Mouse (Mus musculus) liver, embryonic 11.5 days (tissue): ENCODE measurements around the gene Bclaf1. TPM values are rescaled to one million over a fixed set of nuclear protein-coding genes. Genes with fewer than 3 reads are reported as not detected.

ENCODE experiments used
- ATAC-seq: fragments of 200-750 bp; cut with Nextera tagmentation; replicated peaks from 2 replicates; pipeline ENCODE4 v1.8.0; 2017; ENCODE audit warnings: moderate number of reproducible peaks, mild to moderate bottlenecking, moderate TSS enrichment, moderate library complexity; ENCODE audit not compliant: low FRiP score
- DNase-seq: peaks from one replicate; pipeline ENCODE4 v3.0.0-alpha.2; 2017; ENCODE audit warnings: low spot score
- H3K27ac ChIP-seq: fragments of 300-500 bp; sonication (generic); 2 replicates; pipeline ENCODE4 v1.5.1; 2014; ENCODE audit warnings: mild to moderate bottlenecking, low read depth, low read length, control low read depth
- H3K27me3 ChIP-seq: fragments of 300-500 bp; sonication (generic); replicated peaks from 2 replicates; pipeline ENCODE4 v1.6.1; 2014; ENCODE audit warnings: low read length, mixed read lengths; ENCODE audit not compliant: control insufficient read depth, insufficient read depth
- H3K36me3 ChIP-seq: fragments of 300-500 bp; sonication (generic); 2 replicates; pipeline ENCODE4 v1.6.1; 2014; ENCODE audit warnings: mild to moderate bottlenecking, low read length, moderate library complexity, mixed read lengths; ENCODE audit not compliant: control insufficient read depth, insufficient read depth
- H3K4me1 ChIP-seq: fragments of 300-500 bp; sonication (generic); replicated peaks from 2 replicates; pipeline ENCODE4 v1.6.1; 2014; ENCODE audit warnings: low read length, mixed read lengths; ENCODE audit not compliant: control insufficient read depth, insufficient read depth
- H3K4me2 ChIP-seq: fragments of 300-500 bp; sonication (generic); 2 replicates; pipeline ENCODE4 v1.6.1; 2014; ENCODE audit warnings: mild to moderate bottlenecking, control low read depth, moderate library complexity
- H3K4me3 ChIP-seq: fragments of 300-500 bp; sonication (generic); 2 replicates; pipeline ENCODE4 v1.5.1; 2014; ENCODE audit warnings: low read depth, low read length, control low read depth
- H3K9ac ChIP-seq: fragments of 300-500 bp; sonication (generic); 2 replicates; pipeline ENCODE4 v1.6.1; 2014; ENCODE audit warnings: low read depth, low read length, control low read depth
- H3K9me3 ChIP-seq: fragments of 300-500 bp; sonication (generic); 2 replicates; pipeline ENCODE4 v1.6.1; 2016; ENCODE audit warnings: low read length, inconsistent platforms, mixed read lengths; ENCODE audit not compliant: control insufficient read depth
- WGBS: fragments of 180-500 bp; shearing (Covaris S2); extraction: QIAGEN DNeasy Blood & Tissue Kit; methylation state at CpG from one replicate; pipeline ENCODE4 v1.1.7; 2014; 5-methylcytosine and 5-hydroxymethylcytosine counted together
- microRNA-seq: library from miRNA; unstranded; fragments of <30 nt; microRNA quantifications from one replicate; pipeline ENCODE4, GENCODE M21; 2017; ENCODE audit warnings: borderline number of aligned reads
- polyA plus RNA-seq: library from polyadenylated mRNA; unstranded; fragments of >200 nt; fragmentation: Nextera tagmentation; extraction: Ambion mirVana; gene quantifications from 2 replicates; pipeline ENCODE4 v1.2.1, GENCODE M21; 2014

Bclaf1 gene
- polyA plus RNA-seq, 1 experiment from 2014 or later: 129 TPM

- no peaks in the 10 kb centered on the region for H3K4me1 ChIP-seq
- H3K36me3 ChIP-seq: no peaks in the 10 kb centered on the region
- 70% methylated on average over 3 of the region's 3 CpGs for WGBS
- H3K27ac ChIP-seq: no peak overlapping the region
- H3K9ac ChIP-seq: no peak overlapping the region
- ATAC-seq: no peak
- H3K27me3 ChIP-seq: no peaks in the 10 kb centered on the region
- no peak overlapping the region for H3K4me2 ChIP-seq
- no peaks in the 10 kb centered on the region for H3K9me3 ChIP-seq
- H3K4me3 ChIP-seq: no peak overlapping the region
- no peak for DNase-seq
Observed at GRCm38 (mm10) chr10:20381352-20381751, 69.1 kb downstream of the Bclaf1 start.

- no peak for ATAC-seq
- no peak for DNase-seq
- WGBS: 81% methylated on average over 6 of the region's 6 CpGs
Observed at GRCm38 (mm10) chr10:20382807-20383419, 70.6 kb downstream of the Bclaf1 start.

GRCm38 (mm10) chr10:20390568-20390967 lies 78.3 kb downstream of the Bclaf1 start:
- H3K27me3 ChIP-seq: no peaks in the 10 kb centered on the region
- H3K36me3 ChIP-seq: no peaks in the 10 kb centered on the region
- H3K9ac ChIP-seq: no peak overlapping the region
- no peak for ATAC-seq
- H3K4me2 ChIP-seq: no peak overlapping the region
- no peak overlapping the region for H3K4me3 ChIP-seq
- no peaks in the 10 kb centered on the region for H3K9me3 ChIP-seq
- no peak overlapping the region for H3K27ac ChIP-seq
- 58% methylated on average over 3 of the region's 3 CpGs for WGBS
- H3K4me1 ChIP-seq: no peaks in the 10 kb centered on the region
- DNase-seq: no peak

More at GRCm38 (mm10) chr10:20382807-20383419, 70.6 kb downstream of the Bclaf1 start:
- Histone ChIP-seq H3K9me3 (no peaks in the 10 kb centered on the region), H3K9ac (no peak overlapping the region), H3K4me2 (no peak overlapping the region), H3K4me1 (no peaks in the 10 kb centered on the region), H3K27me3 (no peaks in the 10 kb centered on the region), H3K4me3 (no peak overlapping the region), H3K27ac (no peak overlapping the region), H3K36me3 (no peaks in the 10 kb centered on the region)

Small RNAs within 50 kb of the gene (microRNA-seq; reads per million reads assigned to microRNA genes)
- gene Mir6413: not detected

Other genes starting within 250 kb of the Bclaf1 start
- gene Map7, start 164.0 kb upstream of the Bclaf1 start, polyA plus RNA-seq: 6.4 and 7.2 TPM in 2 replicates
- gene Mtfr2, start 35.3 kb downstream of the Bclaf1 start, polyA plus RNA-seq: 3.0 and 4.1 TPM in 2 replicates